Mouse (Mus musculus) B cell, adult 2 months (primary cell): ENCODE measurements at regions not wholly inside any gene's neighbourhood (a gene's known extent, or its start where the extent isn't known, plus 50 kb on each side); places are given as distances from the start of the nearest gene placed in this dataset.
A peak's percentile ranks its signal among the peaks of the same experiment; 100 is the strongest.

Source experiments
- DNase-seq, 2 experiments: peaks; one replicate each; pipeline ENCODE4 v3.0.0; 2022

DNA sequence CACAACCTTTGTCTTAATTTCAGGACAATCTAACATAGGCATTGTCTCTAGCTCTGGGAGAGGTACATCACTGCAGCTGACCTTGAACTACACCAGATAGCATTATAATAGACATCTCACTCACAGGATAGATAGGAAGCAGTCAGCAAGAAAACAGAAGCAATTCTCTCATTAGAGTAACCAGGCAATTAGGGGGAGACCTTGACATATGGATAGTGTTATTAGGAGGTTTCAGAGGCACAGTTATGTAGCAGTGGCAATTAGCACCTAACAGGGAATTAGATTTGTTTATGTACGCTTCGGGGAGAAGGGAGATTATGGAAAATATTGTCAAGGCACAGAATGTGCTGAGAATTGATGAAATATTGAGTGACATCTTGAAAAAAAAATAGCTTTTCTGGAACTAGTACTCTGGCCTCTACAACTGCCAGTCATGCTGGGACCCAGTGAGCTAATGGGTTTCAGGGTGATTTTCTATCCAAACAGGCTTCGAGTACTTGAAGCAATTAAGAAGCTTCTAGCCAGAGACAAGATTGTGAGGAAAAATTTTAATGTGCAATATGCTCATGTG, 216.8 kb upstream of the Aco1 start:
- no peak for DNase-seq

DNA sequence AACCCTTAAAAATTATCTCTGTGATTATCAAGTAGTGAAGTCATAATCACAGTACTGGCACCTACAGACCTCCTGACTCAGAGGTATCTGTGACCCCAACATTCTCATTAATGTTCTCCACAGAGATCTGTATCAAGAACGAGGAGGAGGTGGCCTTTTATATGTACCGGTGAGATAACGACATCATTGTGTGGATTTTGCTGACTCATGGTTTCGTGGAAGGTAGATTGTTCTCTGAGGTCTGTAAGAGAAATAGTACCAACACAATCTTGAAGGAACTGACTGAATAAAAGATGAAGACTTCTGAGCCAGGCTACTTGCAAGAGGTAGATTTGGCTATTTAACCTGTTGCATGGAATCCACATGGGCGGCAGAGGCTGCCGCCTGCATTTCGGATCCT, 216.3 kb upstream of the Aco1 start:
- DNase-seq = no peak

DNA sequence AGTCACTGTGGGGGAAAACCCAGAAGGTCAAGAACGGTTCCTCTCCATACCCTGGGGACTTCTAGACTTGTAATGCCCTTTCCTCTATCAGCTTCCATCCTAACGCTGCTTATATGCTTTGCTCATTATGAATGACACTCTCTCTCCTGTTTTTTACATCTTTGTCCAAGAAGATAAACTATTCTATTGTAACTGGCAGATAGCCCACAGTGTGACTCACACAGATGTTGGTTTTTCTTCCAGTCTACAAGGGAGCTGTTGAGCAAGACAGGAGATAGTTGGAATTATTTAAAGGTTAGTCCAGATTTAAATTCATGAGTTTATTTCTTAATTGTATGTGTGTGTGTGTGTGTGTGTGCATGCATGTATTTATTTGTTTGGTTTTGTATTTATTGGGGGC, 214.4 kb upstream of the Aco1 start:
- no peak for DNase-seq

DNA sequence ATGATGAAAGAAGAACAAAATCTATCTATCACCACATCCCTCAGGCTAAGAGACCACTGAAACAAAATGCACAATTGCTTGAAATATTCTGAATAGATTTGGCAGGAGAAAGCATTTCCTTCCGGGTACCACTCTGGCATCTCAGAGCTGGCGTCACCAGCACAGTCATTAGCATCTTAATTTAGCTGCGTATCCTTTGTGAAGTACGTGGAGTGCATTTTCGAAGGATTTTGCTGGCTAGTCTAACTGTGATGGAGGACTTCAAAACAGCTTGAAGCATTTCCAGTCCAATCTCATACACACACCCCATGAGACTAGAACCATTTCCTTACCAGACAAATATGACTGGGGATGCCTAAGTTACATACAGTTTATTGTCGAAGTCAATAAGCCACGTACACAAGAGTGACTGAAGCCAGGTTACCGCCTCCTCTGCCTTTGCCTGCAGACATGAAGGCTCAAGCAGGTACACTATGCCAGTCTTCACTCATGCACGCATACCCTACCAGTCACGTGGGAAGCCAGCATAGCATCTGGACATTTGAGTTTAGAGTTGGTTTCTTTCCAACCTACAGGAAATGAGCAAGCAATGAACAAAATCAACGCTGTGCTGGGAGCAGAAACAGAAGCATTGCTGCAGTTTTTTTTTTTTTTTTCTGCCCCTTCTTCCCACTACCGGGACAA, 208.7 kb upstream of the Aco1 start:
- DNase-seq = no peak

DNA sequence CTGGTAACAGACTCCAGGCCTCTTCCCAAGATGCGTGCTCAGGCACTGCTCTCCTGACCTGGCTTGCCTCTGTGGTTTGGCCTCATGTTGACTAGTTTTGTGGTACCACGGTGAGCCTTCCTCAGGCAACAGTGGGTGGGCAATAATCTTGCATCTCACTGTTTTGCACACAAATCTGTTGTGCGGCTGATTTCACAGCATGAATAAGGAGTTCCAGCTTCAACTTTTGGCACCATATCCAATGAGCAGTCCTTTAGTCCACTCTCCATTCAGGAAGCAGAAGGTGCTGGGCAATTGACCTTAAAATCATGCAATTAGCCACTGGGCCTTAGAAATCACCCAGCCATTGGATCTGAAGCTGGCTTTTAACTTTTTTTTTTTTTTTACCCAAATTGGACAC, 184.2 kb upstream of the Aco1 start:
- DNase-seq = no peak

DNA sequence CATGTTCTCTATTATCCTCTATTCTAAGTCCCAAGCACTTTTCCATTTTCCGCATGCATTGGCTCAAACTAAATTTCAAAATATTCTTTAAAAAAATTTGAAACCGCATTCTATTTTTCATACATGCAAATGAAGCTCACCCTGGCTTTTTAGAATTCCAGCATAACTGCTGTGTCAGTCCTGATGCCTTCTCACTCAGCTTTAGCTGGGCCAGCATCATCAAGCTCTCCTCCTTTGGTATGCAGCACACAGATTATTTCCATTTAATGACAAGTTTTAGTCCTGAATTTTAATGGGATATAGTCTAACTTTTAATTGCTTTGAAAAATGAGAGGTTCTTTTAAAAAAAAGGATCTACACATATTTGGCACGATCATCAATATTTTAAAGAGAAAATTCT, 174.9 kb upstream of the Aco1 start:
- no peak for DNase-seq

DNA sequence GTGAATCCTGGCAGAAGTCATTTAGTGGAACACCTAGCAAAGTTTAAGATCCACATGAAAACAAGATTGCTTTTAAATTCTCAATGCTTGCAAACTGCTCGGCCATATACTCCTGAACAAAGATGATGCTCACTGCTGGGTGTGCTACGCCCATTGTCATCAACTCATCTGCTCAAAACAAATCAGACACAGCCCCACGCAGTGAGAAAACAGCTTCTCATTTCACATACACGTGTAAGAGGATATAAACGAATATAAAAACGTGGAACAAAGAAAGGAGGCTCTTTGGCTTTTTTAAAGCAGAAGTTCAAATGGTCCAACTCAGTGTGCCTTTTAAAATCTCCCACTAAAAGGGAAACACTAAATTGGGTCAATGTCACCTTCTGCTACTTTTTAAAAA, 151.5 kb upstream of the Aco1 start:
- no peak for DNase-seq

DNA sequence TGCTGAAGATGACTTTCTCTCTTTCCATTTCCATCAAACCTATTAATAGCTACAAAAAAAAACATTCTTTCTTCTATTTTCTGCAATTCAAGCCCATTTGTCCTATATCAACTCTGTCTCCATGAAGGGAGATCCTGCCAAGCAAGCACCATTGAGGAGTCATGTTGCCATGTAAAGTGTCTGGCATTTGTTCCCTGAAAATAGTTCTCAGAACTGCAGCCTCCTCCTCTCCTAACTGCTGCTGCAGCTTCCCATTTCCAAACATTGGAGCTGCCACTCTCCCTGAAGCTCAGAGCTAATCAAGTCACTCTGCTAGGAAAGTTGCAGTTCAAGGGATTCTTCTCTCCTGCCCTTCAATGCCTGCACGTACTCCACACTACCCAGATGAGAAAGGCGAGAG, 151.0 kb upstream of the Aco1 start:
- DNase-seq = no peak

DNA sequence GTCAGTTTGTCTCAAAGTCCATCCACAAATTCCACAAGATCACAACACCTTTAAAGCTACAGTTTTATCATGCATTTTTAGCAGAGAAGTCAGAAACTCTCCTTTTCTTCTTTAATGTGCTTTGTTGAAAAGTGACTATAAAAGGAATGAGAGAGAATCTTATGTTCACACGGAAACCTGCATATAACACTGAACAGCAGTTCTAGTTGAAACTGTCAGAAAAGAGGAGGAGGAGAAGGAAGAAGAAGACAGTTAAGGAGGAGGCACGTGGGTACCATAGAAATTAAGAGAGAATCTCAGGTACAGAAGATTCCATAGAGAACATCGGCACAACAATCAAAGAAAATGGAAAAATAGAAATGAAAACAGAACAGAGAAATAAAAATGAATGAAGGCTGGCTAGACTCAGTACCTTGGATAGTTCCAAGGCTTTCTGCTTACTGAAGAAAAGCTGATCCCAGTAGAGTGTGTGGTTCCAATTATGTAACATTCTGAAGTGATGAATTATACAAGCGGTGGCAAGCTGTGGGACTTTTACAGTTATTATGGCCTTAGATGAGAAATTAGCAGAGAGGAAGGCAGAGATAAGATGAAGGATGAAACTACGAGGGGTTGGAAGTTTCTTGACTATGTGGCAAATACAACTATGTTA, 144.0 kb upstream of the Aco1 start:
- no peak for DNase-seq

DNA sequence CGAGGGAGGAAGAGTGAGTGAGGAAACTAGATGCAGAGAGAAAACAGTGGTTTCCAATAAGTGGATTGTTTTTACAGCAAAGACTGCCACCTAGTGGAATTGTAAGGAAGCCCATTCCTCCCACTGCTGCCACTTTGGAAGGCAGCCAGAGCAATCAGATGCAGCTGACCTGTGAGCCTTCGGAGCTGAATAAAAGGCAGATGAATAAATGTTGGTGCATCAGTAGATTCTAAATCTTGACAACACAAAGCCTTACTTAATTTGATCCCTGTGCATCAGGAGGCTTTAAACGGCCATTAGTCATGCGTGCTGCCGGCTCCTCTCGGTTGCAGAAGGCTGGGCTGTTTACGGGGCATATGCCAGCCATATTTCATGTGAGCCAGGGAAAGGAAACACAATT, 128.2 kb upstream of the Aco1 start:
- peak in 1 of 2 experiments; percentile 3 for DNase-seq

DNA sequence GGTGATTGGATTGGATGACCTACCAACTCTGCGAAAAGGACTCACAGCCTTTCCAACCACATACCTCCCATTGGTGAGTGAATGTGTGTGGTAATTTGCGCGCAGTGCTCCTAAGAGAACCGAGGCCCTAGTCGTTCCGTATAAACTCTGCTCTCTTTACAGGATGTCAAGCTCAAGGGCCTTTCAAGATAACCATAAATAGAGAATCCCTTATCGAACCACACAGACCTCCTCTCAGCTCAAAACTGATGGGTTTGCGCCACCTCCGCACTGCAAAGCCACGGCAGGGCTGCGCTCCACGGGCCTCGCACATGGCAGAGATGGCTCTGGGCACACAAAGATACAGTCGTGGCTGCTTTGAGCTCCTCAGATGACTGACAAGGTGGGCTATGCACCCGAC, 126.0 kb upstream of the Aco1 start:
- DNase-seq = no peak

DNA sequence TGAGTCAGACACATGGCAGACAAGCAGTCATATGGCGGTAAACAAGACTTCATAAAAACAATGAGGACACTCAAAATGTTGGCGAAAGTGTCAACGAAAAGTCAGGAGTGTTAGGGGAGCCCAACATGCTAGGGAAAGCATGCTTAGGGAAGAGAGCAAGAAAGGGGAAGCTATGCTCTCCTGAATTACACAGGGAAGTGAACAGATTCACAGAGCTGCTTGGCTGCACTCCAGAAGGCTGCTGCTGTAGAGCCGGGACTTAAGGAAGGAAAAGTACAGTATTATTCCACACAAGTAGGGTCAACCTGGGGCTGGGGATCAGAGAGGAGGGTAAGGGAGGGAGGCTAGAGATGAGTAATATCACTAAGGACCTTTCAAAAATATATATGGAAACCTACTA, 124.7 kb upstream of the Aco1 start:
- no peak for DNase-seq

DNA sequence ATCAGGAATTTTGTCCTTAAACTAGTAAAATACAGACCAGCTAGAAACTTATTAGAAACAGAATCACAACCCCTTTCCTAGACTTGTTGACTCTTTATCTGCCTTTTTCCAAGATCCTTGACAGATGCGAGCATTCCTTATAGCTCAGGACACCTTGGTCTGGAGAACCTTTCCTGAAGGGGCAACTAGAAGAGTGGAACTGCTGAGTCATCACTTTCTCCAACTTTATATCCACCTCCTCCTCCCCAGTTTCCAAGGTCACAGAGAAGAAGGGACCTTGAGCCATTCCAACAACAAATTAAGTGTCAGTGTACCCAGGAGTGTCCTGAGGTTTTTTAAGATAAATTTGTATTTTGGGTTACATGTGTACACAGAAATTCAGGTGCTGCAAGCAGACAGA, 111.5 kb upstream of the Aco1 start:
- DNase-seq = no peak

DNA sequence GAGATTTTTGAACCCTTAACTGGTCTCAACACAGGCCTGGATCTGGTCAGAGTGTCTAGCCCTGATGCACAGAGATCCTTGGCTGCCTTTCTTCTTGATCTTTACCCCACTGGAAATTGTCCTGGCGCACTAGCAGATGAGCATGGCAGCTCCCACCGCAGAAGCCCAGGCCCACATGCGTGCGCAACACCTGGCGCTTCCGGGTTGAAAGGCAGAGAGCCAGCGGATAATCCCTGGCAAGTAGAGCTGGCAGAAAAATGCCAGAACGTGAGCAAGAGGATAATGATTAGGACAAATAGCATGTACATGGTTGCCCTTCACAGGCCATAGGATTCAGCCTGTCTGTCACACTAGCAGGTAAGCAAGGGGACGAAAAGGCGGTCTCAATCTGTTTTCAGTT, 95.0 kb upstream of the Aco1 start:
- DNase-seq = no peak

DNA sequence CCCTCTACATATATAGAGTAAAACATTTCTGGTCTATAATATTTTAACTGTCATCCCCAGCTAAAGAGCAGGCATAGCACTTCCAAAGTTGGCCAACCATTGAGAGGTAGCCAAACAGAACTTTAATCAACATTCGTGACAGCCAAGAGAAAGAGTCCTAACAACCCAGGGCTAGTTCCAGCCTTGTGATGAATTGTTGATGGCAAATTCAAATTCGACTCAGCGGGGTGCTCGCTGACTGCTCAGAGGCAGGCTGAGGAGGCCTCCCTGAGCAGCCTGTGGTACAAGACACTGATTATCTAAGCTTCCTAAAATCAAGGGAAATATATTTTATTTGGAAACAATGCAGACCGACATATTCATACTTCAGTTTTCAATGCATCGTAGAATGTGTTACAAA, 93.8 kb upstream of the Aco1 start:
- DNase-seq = no peak

DNA sequence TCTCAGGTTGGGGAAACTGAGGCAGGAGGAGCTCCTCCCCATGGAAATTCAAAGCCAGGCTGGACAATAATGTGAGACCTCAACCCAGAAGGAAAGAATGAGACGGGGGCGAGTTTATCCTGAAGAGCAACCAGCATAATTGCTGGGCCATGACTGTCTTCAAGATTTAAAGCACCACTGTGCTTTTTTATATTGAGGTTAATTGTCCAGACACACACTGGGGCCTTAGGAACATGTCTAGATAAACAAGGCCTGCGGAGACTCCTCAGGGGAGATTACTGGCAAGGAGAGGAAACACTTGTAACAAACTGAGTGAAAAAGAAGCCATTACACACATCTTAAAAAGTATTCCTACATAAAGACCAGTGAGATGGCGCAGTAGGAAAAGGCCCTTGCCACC, 91.0 kb upstream of the Aco1 start:
- DNase-seq = no peak

DNA sequence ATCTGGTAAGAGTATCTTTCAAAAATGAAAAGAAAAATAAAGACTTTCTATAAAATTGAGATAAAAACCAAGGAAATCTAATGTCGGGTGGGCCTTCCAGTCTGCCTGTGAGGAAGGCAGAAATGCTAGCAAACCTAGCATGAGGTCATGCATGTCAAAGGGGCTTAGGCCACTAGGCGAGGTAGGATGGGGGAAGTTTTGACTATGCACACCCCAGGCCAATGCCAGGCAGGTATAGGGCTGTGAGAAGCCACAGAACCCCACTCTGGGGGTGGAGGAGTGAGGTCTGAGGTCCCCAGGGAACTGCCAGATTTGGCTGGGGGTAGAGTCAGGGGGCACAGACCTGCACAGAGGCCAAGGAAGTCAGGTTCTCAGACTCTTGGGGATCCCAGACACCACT, 89.5 kb upstream of the Aco1 start:
- no peak for DNase-seq

DNA sequence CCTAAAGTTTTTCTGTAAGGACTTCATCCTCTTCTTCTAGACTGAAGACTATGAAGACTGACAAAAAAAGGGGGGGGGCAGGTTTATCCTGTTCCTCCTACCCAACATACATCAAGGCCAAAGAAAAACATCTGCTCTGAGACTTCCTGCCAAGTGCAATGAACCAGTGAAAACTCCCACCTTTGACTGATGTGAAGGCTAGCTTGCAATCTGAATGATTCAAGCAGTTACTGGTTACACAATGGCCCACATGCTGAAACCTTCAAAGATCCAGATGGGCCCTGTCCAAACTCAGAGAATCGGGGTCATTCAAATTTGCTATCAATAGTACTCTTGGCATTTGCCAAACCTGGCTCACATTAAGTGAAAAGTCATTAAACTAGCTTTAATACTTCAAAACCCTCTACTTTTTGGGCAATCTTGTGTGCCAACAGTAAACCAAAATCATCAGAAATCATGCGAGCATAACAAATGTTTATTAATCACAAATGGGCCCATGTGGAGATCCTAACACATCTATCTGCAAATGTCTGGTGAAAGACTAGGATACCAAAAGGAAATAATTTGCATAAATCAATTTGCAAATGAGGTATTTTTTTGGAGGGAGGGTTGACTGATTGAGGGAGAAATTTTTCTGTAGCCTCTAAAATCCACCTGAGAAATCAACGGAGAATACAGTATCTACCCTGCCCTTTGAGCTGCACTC, 79.0 kb upstream of the Aco1 start:
- DNase-seq = no peak

DNA sequence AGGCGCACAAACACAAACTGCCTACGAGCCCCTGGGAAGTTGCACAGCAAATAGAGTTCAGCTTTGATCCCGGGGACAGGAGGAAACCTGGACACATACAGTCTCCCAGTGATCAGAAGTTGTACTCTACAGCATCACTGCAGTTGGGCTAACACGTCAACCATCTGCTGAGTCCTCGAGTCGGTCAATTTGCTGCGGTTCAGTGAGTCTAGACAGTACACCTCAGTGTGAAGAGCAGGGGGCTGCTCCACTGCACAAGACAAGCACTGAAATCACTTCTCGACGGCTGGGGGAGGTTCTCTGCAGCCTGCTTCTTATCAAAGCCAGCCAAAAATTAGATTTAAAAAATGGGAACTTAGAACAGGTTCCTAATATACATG, 78.4 kb upstream of the Aco1 start:
- no peak for DNase-seq

DNA sequence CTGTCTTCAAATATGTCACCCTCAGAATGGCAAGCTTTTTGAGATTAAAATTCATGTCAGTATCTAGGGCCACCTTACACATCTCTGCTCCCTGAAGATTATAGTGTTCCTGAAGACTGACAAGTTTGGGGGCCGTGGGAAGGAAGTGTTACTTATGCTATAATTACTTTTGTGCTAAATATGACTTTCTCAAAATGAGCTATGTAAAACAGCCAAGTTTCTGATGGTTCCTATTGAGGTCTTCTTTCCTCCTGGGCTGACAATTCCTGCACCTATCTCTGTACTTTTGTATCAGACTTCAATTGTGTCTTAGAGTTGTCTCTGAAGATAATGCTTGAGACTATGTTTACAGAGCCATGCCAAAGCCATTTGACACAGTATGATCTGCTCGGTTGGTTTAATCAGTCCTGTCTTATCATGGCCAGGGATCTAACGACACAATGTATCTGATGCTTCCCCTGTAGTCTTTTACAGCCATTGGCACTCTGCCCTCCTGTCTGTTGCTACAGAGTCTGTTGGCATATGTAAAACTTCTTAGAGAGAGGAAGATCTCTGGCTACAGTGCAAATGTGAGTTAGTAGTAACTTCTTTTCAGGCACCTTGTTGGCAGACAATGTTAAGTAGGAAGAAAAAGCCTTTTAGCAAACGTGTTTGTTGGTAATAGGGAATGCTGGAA, 71.8 kb upstream of the Aco1 start:
- DNase-seq = no peak

DNA sequence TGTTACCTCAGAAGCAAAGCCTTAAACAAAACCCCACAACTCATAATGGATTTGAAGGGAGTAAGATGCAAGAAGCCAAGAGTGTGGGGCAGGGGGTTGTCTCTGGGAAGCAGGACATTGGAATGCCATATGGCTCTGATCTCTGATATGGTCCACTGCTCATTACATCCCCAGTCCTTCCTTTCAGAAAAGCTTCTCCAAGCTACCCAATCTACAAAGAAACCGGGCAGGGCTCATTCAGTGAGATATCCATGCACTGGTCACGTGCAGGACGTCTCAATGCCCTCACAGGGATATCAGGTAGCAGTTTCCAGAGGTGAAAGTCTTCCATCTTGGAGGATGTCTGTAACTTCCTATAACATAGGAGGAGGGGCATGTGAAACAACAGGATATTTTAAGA, 61.8 kb upstream of the Aco1 start:
- DNase-seq = no peak

DNA sequence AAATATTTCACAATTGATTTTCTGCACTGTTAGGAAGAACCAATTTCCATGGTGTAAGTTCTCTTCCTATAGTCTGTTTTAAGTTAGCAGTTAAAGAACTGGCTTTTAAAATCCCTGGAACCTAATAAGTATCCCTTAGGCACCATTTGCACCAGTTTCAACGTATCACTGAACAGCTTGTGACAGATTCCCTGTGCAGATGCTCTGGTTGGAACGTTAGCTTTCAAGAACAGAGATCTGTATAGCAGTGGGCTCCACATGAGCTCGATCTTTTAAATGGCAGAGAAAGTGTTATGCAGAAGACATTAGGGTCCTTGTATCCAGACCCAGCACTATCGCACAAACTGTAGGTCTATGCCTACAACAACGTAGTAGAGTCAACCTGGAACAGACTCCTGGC, 52.6 kb upstream of the Aco1 start:
- no peak for DNase-seq
